Mouse (Mus musculus) intestine, embryonic 15.5 days (tissue): Measurements from ENCODE around the gene Wfdc15a. TPM values are rescaled to one million over a fixed set of nuclear protein-coding genes. Genes with fewer than 3 reads are reported as not detected.

Experiments used
- ATAC-seq: fragments of 200-750 bp; cut with Nextera tagmentation; 2 replicates; pipeline ENCODE4 v1.8.0; 2017; ENCODE audit warnings: moderate TSS enrichment, moderate library complexity
- H3K27ac ChIP-seq: fragments of 300-500 bp; sonication (generic); 2 replicates; pipeline ENCODE4 v1.5.1; 2015; ENCODE audit warnings: mild to moderate bottlenecking, inconsistent platforms
- H3K27me3 ChIP-seq: fragments of 300-500 bp; sonication (generic); replicated peaks from 2 replicates; pipeline ENCODE4 v1.6.1; 2015; ENCODE audit warnings: inconsistent platforms
- H3K36me3 ChIP-seq: fragments of 300-500 bp; sonication (generic); 2 replicates; pipeline ENCODE4 v1.6.1; 2015; ENCODE audit warnings: inconsistent platforms
- H3K4me1 ChIP-seq: fragments of 300-500 bp; sonication (generic); replicated peaks from 2 replicates; pipeline ENCODE4 v1.6.1; 2015; ENCODE audit warnings: inconsistent platforms
- H3K4me2 ChIP-seq: fragments of 300-500 bp; sonication (generic); replicated peaks from 2 replicates; pipeline ENCODE4 v1.6.1; 2015; ENCODE audit warnings: mild to moderate bottlenecking, inconsistent platforms
- H3K4me3 ChIP-seq: fragments of 300-500 bp; sonication (generic); replicated peaks from 2 replicates; pipeline ENCODE4 v1.5.1; 2015; ENCODE audit warnings: inconsistent platforms
- H3K9ac ChIP-seq: fragments of 300-500 bp; sonication (generic); 2 replicates; pipeline ENCODE4 v1.6.1; 2015; ENCODE audit warnings: inconsistent platforms
- H3K9me3 ChIP-seq: fragments of 300-500 bp; sonication (generic); 2 replicates; pipeline ENCODE4 v1.6.1; 2016; ENCODE audit warnings: inconsistent platforms
- WGBS: fragments of 180-500 bp; shearing (Covaris S2); methylation state at CpG from one replicate; pipeline ENCODE4 v1.1.7; 2015; 5-methylcytosine and 5-hydroxymethylcytosine counted together
- polyA plus RNA-seq: library from polyadenylated mRNA; unstranded; fragments of >200 nt; fragmentation: Nextera tagmentation; extraction: Ambion mirVana; gene quantifications from 2 replicates; pipeline ENCODE4 v1.2.1, GENCODE M21; 2015

Wfdc15a gene
- polyA plus RNA-seq, 1 experiment from 2014 or later: not detected

- Histone ChIP-seq H3K27ac (no peak overlapping the region), H3K27me3 (no peaks in the 10 kb centered on the region), H3K4me1 (no peaks in the 10 kb centered on the region), H3K4me3 (no peak overlapping the region), H3K4me2 (no peak overlapping the region), H3K9me3 (no peaks in the 10 kb centered on the region), H3K9ac (no peak overlapping the region), H3K36me3 (no peaks in the 10 kb centered on the region)
- 73% methylated on average over 5 of the region's 5 CpGs for WGBS
- no peak for ATAC-seq
Measured at GRCm38 (mm10) chr2:164194959-164195630, 4.8 kb downstream of the Wfdc15a start.

GRCm38 (mm10) chr2:164192279-164192678 lies 7.7 kb downstream of the Wfdc15a start:
- no peaks in the 10 kb centered on the region for H3K27me3 ChIP-seq
- H3K9me3 ChIP-seq: no peaks in the 10 kb centered on the region
- no peak overlapping the region for H3K4me3 ChIP-seq
- no peak overlapping the region for H3K27ac ChIP-seq
- H3K36me3 ChIP-seq: no peaks in the 10 kb centered on the region
- no peaks in the 10 kb centered on the region for H3K4me1 ChIP-seq
- no peak for ATAC-seq
- H3K4me2 ChIP-seq: no peak overlapping the region
- H3K9ac ChIP-seq: no peak overlapping the region

GRCm38 (mm10) chr2:164190576-164190975 lies 9.4 kb downstream of the Wfdc15a start, which contains the start of gene Wfdc12:
Gene Wfdc12, minus strand, starts transcription at chr2:164190608.
- Histone ChIP-seq H3K9ac (no peak within 1 kb of the TSS), H3K36me3 (no peaks in the 10 kb centered on the region), H3K9me3 (no peaks in the 10 kb centered on the region), H3K4me1 (no peaks in the 10 kb centered on the region), H3K27me3 (no peaks in the 10 kb centered on the region), H3K27ac (no peak within 1 kb of the TSS), H3K4me3 (no peak within 1 kb of the TSS), H3K4me2 (no peak within 1 kb of the TSS)
- ATAC-seq: no peak
- 83% methylated on average over 6 of the region's 6 CpGs for WGBS

- Histone ChIP-seq H3K9me3 (no peaks in the 10 kb centered on the region), H3K4me1 (no peaks in the 10 kb centered on the region), H3K27ac (no peak overlapping the region), H3K27me3 (no peaks in the 10 kb centered on the region), H3K36me3 (no peaks in the 10 kb centered on the region), H3K4me2 (no peak overlapping the region), H3K4me3 (no peak overlapping the region), H3K9ac (no peak overlapping the region)
- WGBS: 31% methylated on average over 5 of the region's 5 CpGs
- no peak for ATAC-seq
Measured at GRCm38 (mm10) chr2:164188722-164189121, 11.2 kb downstream of the Wfdc15a start.

GRCm38 (mm10) chr2:164184145-164184719 lies 15.7 kb downstream of the Wfdc15a start:
- no peaks in the 10 kb centered on the region for H3K36me3 ChIP-seq
- no peaks in the 10 kb centered on the region for H3K27me3 ChIP-seq
- H3K9me3 ChIP-seq: no peaks in the 10 kb centered on the region
- H3K4me2 ChIP-seq: no peak overlapping the region
- no peak overlapping the region for H3K4me3 ChIP-seq
- H3K4me1 ChIP-seq: no peaks in the 10 kb centered on the region
- no peak overlapping the region for H3K27ac ChIP-seq
- no peak overlapping the region for H3K9ac ChIP-seq
- 44% methylated on average over 9 of the region's 9 CpGs for WGBS
- ATAC-seq: peak; percentile 25; the same call in 1 of the 2 replicates

- Histone ChIP-seq H3K4me3 (no peak overlapping the region), H3K36me3 (no peaks in the 10 kb centered on the region), H3K4me2 (no peak overlapping the region), H3K27ac (no peak overlapping the region), H3K9me3 (no peaks in the 10 kb centered on the region), H3K9ac (no peak overlapping the region), H3K4me1 (no peaks in the 10 kb centered on the region), H3K27me3 (peaks cover 1% of the 10 kb centered on the region; the same call in 1 of the 2 replicates)
- peak; percentile 49; the same call in 1 of the 2 replicates for ATAC-seq
- WGBS: 68% methylated on average over 9 of the region's 9 CpGs
Measured at GRCm38 (mm10) chr2:164183340-164183739, 16.6 kb downstream of the Wfdc15a start.

GRCm38 (mm10) chr2:164182692-164183255 lies 17.2 kb downstream of the Wfdc15a start, which contains the start of gene Wfdc5:
Gene Wfdc5, minus strand, starts transcription at chr2:164182742.
- Histone ChIP-seq H3K36me3 (no peaks in the 10 kb centered on the region), H3K4me1 (no peaks in the 10 kb centered on the region), H3K4me3 (no peak within 1 kb of the TSS), H3K9ac (no peak within 1 kb of the TSS), H3K27me3 (peaks cover 6% of the 10 kb centered on the region; the same call in 1 of the 2 replicates), H3K27ac (no peak within 1 kb of the TSS), H3K9me3 (no peaks in the 10 kb centered on the region), H3K4me2 (no peak within 1 kb of the TSS)
- 71% methylated on average over 7 of the region's 7 CpGs for WGBS
- ATAC-seq: no peak

- no peak for ATAC-seq
- no peaks in the 10 kb centered on the region for H3K4me1 ChIP-seq
- H3K4me2 ChIP-seq: no peak overlapping the region
- no peaks in the 10 kb centered on the region for H3K36me3 ChIP-seq
- no peak overlapping the region for H3K4me3 ChIP-seq
- WGBS: 77% methylated on average over 4 of the region's 4 CpGs
- H3K27me3 ChIP-seq: peaks cover 6% of the 10 kb centered on the region; the same call in 1 of the 2 replicates
- no peak overlapping the region for H3K9ac ChIP-seq
- no peaks in the 10 kb centered on the region for H3K9me3 ChIP-seq
- H3K27ac ChIP-seq: no peak overlapping the region
Measured at GRCm38 (mm10) chr2:164180770-164181169, 19.2 kb downstream of the Wfdc15a start.

GRCm38 (mm10) chr2:164180124-164180523 lies 19.8 kb downstream of the Wfdc15a start:
- ATAC-seq: no peak
- peaks cover 6% of the 10 kb centered on the region; the same call in 1 of the 2 replicates for H3K27me3 ChIP-seq
- H3K9me3 ChIP-seq: no peaks in the 10 kb centered on the region
- no peak overlapping the region for H3K9ac ChIP-seq
- no peak overlapping the region for H3K4me3 ChIP-seq
- no peak overlapping the region for H3K27ac ChIP-seq
- no peak overlapping the region for H3K4me2 ChIP-seq
- 51% methylated on average over 3 of the region's 3 CpGs for WGBS
- no peaks in the 10 kb centered on the region for H3K36me3 ChIP-seq
- no peaks in the 10 kb centered on the region for H3K4me1 ChIP-seq

- Histone ChIP-seq H3K36me3 (no peaks in the 10 kb centered on the region), H3K4me1 (0 out of 2 replicates have a peak, but pooled peaks cover 3% of the 10 kb centered on the region), H3K27ac (no peak overlapping the region), H3K27me3 (peaks cover 10% of the 10 kb centered on the region; the same call in 1 of the 2 replicates), H3K4me3 (no peak overlapping the region), H3K9me3 (no peaks in the 10 kb centered on the region), H3K9ac (no peak overlapping the region), H3K4me2 (no peak overlapping the region)
- ATAC-seq: no peak
- WGBS: 84% methylated on average over 5 of the region's 5 CpGs
Measured at GRCm38 (mm10) chr2:164177831-164178230, 22.1 kb downstream of the Wfdc15a start.

- whole genome bisulfite sequencing: 87% methylated on average over 3 of the region's 3 CpGs
- Histone ChIP-seq H3K27me3 (peaks cover 22% of the 10 kb centered on the region), H3K36me3 (no peaks in the 10 kb centered on the region), H3K4me3 (no peak overlapping the region), H3K9me3 (no peaks in the 10 kb centered on the region), H3K4me1 (peaks cover 6% of the 10 kb centered on the region), H3K4me2 (no peak overlapping the region), H3K9ac (no peak overlapping the region), H3K27ac (no peak overlapping the region)
- no peak for ATAC-seq
Measured at GRCm38 (mm10) chr2:164175850-164176249, 24.1 kb downstream of the Wfdc15a start.

GRCm38 (mm10) chr2:164174649-164175395 lies 25.1 kb downstream of the Wfdc15a start:
- H3K4me2 ChIP-seq: no peak overlapping the region
- no peak overlapping the region for H3K9ac ChIP-seq
- no peaks in the 10 kb centered on the region for H3K9me3 ChIP-seq
- no peaks in the 10 kb centered on the region for H3K36me3 ChIP-seq
- H3K27me3 ChIP-seq: peaks cover 32% of the 10 kb centered on the region
- WGBS: 67% methylated on average over 8 of the region's 8 CpGs
- no peak overlapping the region for H3K4me3 ChIP-seq
- ATAC-seq: no peak
- no peak overlapping the region for H3K27ac ChIP-seq
- peaks cover 10% of the 10 kb centered on the region for H3K4me1 ChIP-seq
